Mouse (Mus musculus): ENCODE results near the gene Mark1. TPM values are rescaled to one million over a fixed set of nuclear protein-coding genes. Genes with fewer than 3 reads are reported as not detected.

Gene Mark1
- polyA plus RNA-seq, 1 experiment from 2014 or later = 2.6 TPM

GRCm38 (mm10) chr1:184878860-184879259 lies 120.5 kb downstream of the Mark1 start:
- Histone ChIP-seq H3K4me2 (ENCODE audit: low read length) (no peak overlapping the region), H3K27ac (ENCODE audit: low read depth) (no peak overlapping the region), H3K27me3 (replicated peaks; ENCODE audit: control insufficient read depth, insufficient read depth, low read length) (peaks cover 32% of the 10 kb centered on the region), H3K36me3 (ENCODE audit: control insufficient read depth, insufficient read depth, low read length) (no peaks in the 10 kb centered on the region), H3K9ac (ENCODE audit: low read length) (no peak overlapping the region), H3K4me3 (ENCODE audit: low read depth, low read length) (no peak overlapping the region), H3K4me1 (replicated peaks; ENCODE audit: control insufficient read depth, insufficient read depth, low read length) (0 out of 2 replicates have a peak, but pooled peaks cover 2% of the 10 kb centered on the region), H3K9me3 (ENCODE audit: control insufficient read depth, low read length) (no peaks in the 10 kb centered on the region)
- WGBS = 71% methylated on average over 6 of the region's 6 CpGs
- ATAC-seq (replicated peaks; ENCODE audit: low FRiP score, low TSS enrichment, low read depth) (no peak), DNase-seq (ENCODE audit: low spot score) (no peak)

DNA sequence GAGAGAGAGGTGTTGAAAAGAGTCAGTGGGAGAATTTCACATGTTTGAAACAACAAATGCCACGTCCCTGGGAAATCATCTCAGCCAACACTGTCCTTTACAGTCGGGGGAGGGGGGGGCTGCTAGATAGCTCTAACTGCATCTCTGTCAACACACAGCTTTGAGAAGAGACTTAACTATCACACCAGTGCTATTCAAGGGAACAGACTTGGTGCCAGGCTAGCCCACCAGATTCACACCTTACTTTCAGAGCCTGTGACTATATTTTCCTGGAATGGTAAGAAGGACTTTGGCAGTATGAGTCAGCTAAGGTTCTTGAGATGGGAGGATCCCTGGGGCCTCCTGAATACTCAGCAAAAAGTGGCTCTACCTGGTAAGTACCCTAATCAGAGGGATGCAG lies 122.1 kb downstream of the Mark1 start:
- no peak overlapping the region for H3K4me2 ChIP-seq (ENCODE audit: low read length)
- ATAC-seq (replicated peaks; ENCODE audit: low FRiP score, low TSS enrichment, low read depth) (no peak), DNase-seq (ENCODE audit: low spot score) (no peak)
- peaks cover 17% of the 10 kb centered on the region for H3K27me3 ChIP-seq (replicated peaks; ENCODE audit: control insufficient read depth, insufficient read depth, low read length)
- no peak overlapping the region for H3K27ac ChIP-seq (ENCODE audit: low read depth)
- H3K36me3 ChIP-seq (ENCODE audit: control insufficient read depth, insufficient read depth, low read length) = no peaks in the 10 kb centered on the region
- 76% methylated on average over 2 of the region's 2 CpGs for WGBS
- H3K4me3 ChIP-seq (ENCODE audit: low read depth, low read length) = no peak overlapping the region
- no peaks in the 10 kb centered on the region for H3K9me3 ChIP-seq (ENCODE audit: control insufficient read depth, low read length)
- no peak overlapping the region for H3K9ac ChIP-seq (ENCODE audit: low read length)
- peaks cover 4% of the 10 kb centered on the region; the same call in 1 of the 2 replicates for H3K4me1 ChIP-seq (replicated peaks; ENCODE audit: control insufficient read depth, insufficient read depth, low read length)

- no peak overlapping the region for H3K9ac ChIP-seq (ENCODE audit: low read length)
- no peak overlapping the region for H3K4me2 ChIP-seq (ENCODE audit: low read length)
- H3K9me3 ChIP-seq (ENCODE audit: control insufficient read depth, low read length) = no peaks in the 10 kb centered on the region
- ATAC-seq (replicated peaks; ENCODE audit: low FRiP score, low TSS enrichment, low read depth) (no peak), DNase-seq (ENCODE audit: low spot score) (no peak)
- H3K4me3 ChIP-seq (ENCODE audit: low read depth, low read length) = no peak overlapping the region
- H3K27ac ChIP-seq (ENCODE audit: low read depth) = no peak overlapping the region
- H3K27me3 ChIP-seq (replicated peaks; ENCODE audit: control insufficient read depth, insufficient read depth, low read length) = no peaks in the 10 kb centered on the region
- peaks cover 18% of the 10 kb centered on the region for H3K4me1 ChIP-seq (replicated peaks; ENCODE audit: control insufficient read depth, insufficient read depth, low read length)
- 83% methylated on average over 11 of the region's 11 CpGs for WGBS
- no peaks in the 10 kb centered on the region for H3K36me3 ChIP-seq (ENCODE audit: control insufficient read depth, insufficient read depth, low read length)
These were observed 125.5 kb downstream of the Mark1 start for GRCm38 (mm10) chr1:184873910-184874309.

DNA sequence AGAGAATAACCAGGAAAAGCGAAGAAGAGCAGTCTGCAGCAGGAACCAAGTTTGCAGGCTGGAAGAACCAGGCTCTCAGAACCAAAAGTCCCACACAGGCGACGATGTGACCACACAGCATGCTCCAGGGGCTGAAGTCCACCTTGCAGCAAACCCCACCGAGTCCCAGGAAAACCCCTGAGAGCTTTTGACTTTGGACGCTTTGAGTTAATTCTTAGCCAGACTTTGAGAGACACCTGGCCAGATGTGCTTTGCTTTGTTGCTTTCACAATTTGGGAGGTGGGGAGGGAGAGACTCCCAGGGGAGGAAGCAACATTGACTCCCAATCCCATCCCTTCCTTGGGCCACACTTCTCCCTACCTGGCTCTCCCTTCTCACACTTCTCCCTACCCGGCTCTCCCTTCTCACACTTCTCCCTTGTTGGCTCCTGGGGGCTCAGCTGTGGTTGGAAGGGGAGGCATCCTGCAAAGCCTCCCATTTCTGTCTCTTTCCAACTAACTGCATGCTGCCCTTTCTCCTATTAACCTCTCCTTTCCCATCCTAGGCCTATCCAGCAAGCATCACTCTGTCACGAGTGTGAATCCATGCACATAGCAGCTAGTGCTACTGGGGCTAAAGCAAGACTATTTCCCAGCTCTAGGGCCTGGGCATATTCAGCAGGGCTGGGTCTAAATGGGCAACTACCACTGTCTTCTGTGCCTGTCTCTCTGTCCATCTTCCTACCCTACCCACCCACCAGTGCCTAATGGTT lies 127.1 kb downstream of the Mark1 start:
- Histone ChIP-seq H3K4me2 (ENCODE audit: low read length) (no peak overlapping the region), H3K4me3 (ENCODE audit: low read depth, low read length) (no peak overlapping the region), H3K36me3 (ENCODE audit: control insufficient read depth, insufficient read depth, low read length) (no peaks in the 10 kb centered on the region), H3K27ac (ENCODE audit: low read depth) (peak overlapping the region; percentile 54; the same call in 1 of the 2 replicates), H3K27me3 (replicated peaks; ENCODE audit: control insufficient read depth, insufficient read depth, low read length) (no peaks in the 10 kb centered on the region), H3K9ac (ENCODE audit: low read length) (no peak overlapping the region), H3K9me3 (ENCODE audit: control insufficient read depth, low read length) (no peaks in the 10 kb centered on the region), H3K4me1 (replicated peaks; ENCODE audit: control insufficient read depth, insufficient read depth, low read length) (peaks cover 17% of the 10 kb centered on the region)
- WGBS = 63% methylated on average over 7 of the region's 7 CpGs
- ATAC-seq (replicated peaks; ENCODE audit: low FRiP score, low TSS enrichment, low read depth) (no peak), DNase-seq (ENCODE audit: low spot score) (no peak)

- H3K27me3 ChIP-seq (replicated peaks; ENCODE audit: control insufficient read depth, insufficient read depth, low read length) = no peaks in the 10 kb centered on the region
- no peak overlapping the region for H3K9ac ChIP-seq (ENCODE audit: low read length)
- no peaks in the 10 kb centered on the region for H3K36me3 ChIP-seq (ENCODE audit: control insufficient read depth, insufficient read depth, low read length)
- H3K4me3 ChIP-seq (ENCODE audit: low read depth, low read length) = no peak overlapping the region
- WGBS = 74% methylated on average over 1 of the region's 1 CpGs
- H3K4me2 ChIP-seq (ENCODE audit: low read length) = no peak overlapping the region
- H3K4me1 ChIP-seq (replicated peaks; ENCODE audit: control insufficient read depth, insufficient read depth, low read length) = peaks cover 20% of the 10 kb centered on the region
- 0 out of 2 replicates have a peak, but pooled peaks have one; percentile 37 for ATAC-seq (replicated peaks; ENCODE audit: low FRiP score, low TSS enrichment, low read depth)
- H3K9me3 ChIP-seq (ENCODE audit: control insufficient read depth, low read length) = no peaks in the 10 kb centered on the region
- DNase-seq (ENCODE audit: low spot score) = no peak
- H3K27ac ChIP-seq (ENCODE audit: low read depth) = peak overlapping the region; percentile 54; the same call in 1 of the 2 replicates
These were observed 127.9 kb downstream of the Mark1 start for GRCm38 (mm10) chr1:184871506-184871905.

DNA sequence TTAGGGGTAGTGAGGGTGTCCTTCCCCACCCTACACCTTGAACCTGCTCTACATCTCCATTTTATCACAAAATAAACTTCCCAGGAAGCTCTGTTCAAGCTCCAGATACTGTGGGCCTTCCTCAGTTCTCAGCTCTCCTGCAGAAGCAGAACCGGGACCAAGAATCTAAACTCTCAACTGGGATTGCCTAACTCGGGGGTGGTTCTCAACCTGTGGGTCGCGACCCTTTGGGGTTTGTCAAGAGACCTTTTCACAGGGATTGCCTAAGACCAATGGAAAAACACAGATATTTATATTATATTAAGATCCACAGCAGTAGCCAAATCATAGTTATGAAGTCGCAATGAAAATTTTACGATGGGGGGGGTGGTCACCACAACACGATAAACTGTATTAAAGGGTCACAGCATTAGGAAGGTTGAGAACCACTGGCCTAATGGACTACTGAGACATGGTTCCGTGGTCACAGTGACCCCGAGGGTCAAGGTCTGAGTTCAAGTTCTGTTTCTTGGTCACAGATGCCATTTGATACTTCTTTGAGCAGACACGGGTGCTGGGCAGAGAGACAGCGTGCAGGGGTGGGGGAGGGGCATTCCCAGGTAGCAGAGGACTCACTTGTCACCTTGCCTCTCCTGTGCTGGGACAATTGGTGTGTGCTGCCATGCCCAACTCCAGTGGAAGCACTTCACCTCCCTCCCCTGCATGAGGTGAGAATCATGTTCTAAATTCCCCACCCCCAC lies 128.6 kb downstream of the Mark1 start:
- WGBS = 81% methylated on average over 11 of the region's 11 CpGs
- DNase-seq (ENCODE audit: low spot score) = no peak
- ATAC-seq (replicated peaks; ENCODE audit: low FRiP score, low TSS enrichment, low read depth) = no peak
- H3K27ac ChIP-seq (ENCODE audit: low read depth) = no peak overlapping the region
- no peak overlapping the region for H3K9ac ChIP-seq (ENCODE audit: low read length)
- no peaks in the 10 kb centered on the region for H3K36me3 ChIP-seq (ENCODE audit: control insufficient read depth, insufficient read depth, low read length)
- H3K4me3 ChIP-seq (ENCODE audit: low read depth, low read length) = no peak overlapping the region
- no peaks in the 10 kb centered on the region for H3K9me3 ChIP-seq (ENCODE audit: control insufficient read depth, low read length)
- H3K4me2 ChIP-seq (ENCODE audit: low read length) = no peak overlapping the region
- peaks cover 20% of the 10 kb centered on the region for H3K4me1 ChIP-seq (replicated peaks; ENCODE audit: control insufficient read depth, insufficient read depth, low read length)
- H3K27me3 ChIP-seq (replicated peaks; ENCODE audit: control insufficient read depth, insufficient read depth, low read length) = no peaks in the 10 kb centered on the region

- DNase-seq (ENCODE audit: low spot score) (no peak), ATAC-seq (replicated peaks; ENCODE audit: low FRiP score, low TSS enrichment, low read depth) (no peak)
- Histone ChIP-seq H3K27me3 (replicated peaks; ENCODE audit: control insufficient read depth, insufficient read depth, low read length) (no peaks in the 10 kb centered on the region), H3K4me1 (replicated peaks; ENCODE audit: control insufficient read depth, insufficient read depth, low read length) (peaks cover 20% of the 10 kb centered on the region), H3K9me3 (ENCODE audit: control insufficient read depth, low read length) (no peaks in the 10 kb centered on the region), H3K4me3 (ENCODE audit: low read depth, low read length) (no peak overlapping the region), H3K27ac (ENCODE audit: low read depth) (no peak overlapping the region), H3K4me2 (ENCODE audit: low read length) (no peak overlapping the region), H3K9ac (ENCODE audit: low read length) (no peak overlapping the region), H3K36me3 (ENCODE audit: control insufficient read depth, insufficient read depth, low read length) (no peaks in the 10 kb centered on the region)
- 76% methylated on average over 4 of the region's 4 CpGs for WGBS
These were observed 129.3 kb downstream of the Mark1 start for GRCm38 (mm10) chr1:184869939-184870565.

- no peaks in the 10 kb centered on the region for H3K36me3 ChIP-seq (ENCODE audit: control insufficient read depth, insufficient read depth, low read length)
- ATAC-seq (replicated peaks; ENCODE audit: low FRiP score, low TSS enrichment, low read depth) (no peak), DNase-seq (ENCODE audit: low spot score) (no peak)
- H3K27ac ChIP-seq (ENCODE audit: low read depth) = no peak overlapping the region
- H3K4me1 ChIP-seq (replicated peaks; ENCODE audit: control insufficient read depth, insufficient read depth, low read length) = peaks cover 20% of the 10 kb centered on the region
- no peak overlapping the region for H3K4me2 ChIP-seq (ENCODE audit: low read length)
- H3K9me3 ChIP-seq (ENCODE audit: control insufficient read depth, low read length) = no peaks in the 10 kb centered on the region
- WGBS = 70% methylated on average over 3 of the region's 3 CpGs
- no peaks in the 10 kb centered on the region for H3K27me3 ChIP-seq (replicated peaks; ENCODE audit: control insufficient read depth, insufficient read depth, low read length)
- H3K9ac ChIP-seq (ENCODE audit: low read length) = no peak overlapping the region
- no peak overlapping the region for H3K4me3 ChIP-seq (ENCODE audit: low read depth, low read length)
These were observed 131.7 kb downstream of the Mark1 start for GRCm38 (mm10) chr1:184867640-184868120.

Measured in intestine, embryonic 14.5 days (tissue).